Mouse (Mus musculus): ENCODE data around the gene Tbc1d5. TPM values are rescaled to one million over a fixed set of nuclear protein-coding genes. Genes with fewer than 3 reads are reported as not detected.
A peak's percentile ranks its signal among the peaks of the same experiment; 100 is the strongest.

The Tbc1d5 gene
- total RNA-seq, 4 experiments from 2014 or later, result 21.6 to 34.2 (median 27.2) TPM

- DNase-seq, result no peak
Measured at GRCm38 (mm10) chr17:50874067-50874466, 305.1 kb downstream of the Tbc1d5 start.

GRCm38 (mm10) chr17:50872600-50872999 lies 306.6 kb downstream of the Tbc1d5 start:
- DNase-seq, result no peak

GRCm38 (mm10) chr17:50867297-50867696 lies 311.9 kb downstream of the Tbc1d5 start:
- DNase-seq, result no peak

GRCm38 (mm10) chr17:50864781-50865180 lies 314.4 kb downstream of the Tbc1d5 start:
- DNase-seq, result no peak

GRCm38 (mm10) chr17:50853220-50853619 lies 325.9 kb downstream of the Tbc1d5 start:
- DNase-seq, result no peak

- no peak for DNase-seq
Measured at GRCm38 (mm10) chr17:50851382-50851781, 327.8 kb downstream of the Tbc1d5 start.

GRCm38 (mm10) chr17:50814089-50814488 lies 365.1 kb downstream of the Tbc1d5 start:
- no peak for DNase-seq

- no peak for DNase-seq
Measured at GRCm38 (mm10) chr17:50813580-50813979, 365.6 kb downstream of the Tbc1d5 start.

GRCm38 (mm10) chr17:50805631-50806030 lies 373.5 kb downstream of the Tbc1d5 start:
- DNase-seq, result no peak

- no peak for DNase-seq
Measured at GRCm38 (mm10) chr17:50803234-50803633, 375.9 kb downstream of the Tbc1d5 start.

- no peak for DNase-seq
Measured at GRCm38 (mm10) chr17:50802380-50802779, 376.8 kb downstream of the Tbc1d5 start.

- DNase-seq, result peak; percentile 42
Measured at GRCm38 (mm10) chr17:50795445-50796095, 383.6 kb downstream of the Tbc1d5 start.

GRCm38 (mm10) chr17:50791671-50792070 lies 387.5 kb downstream of the Tbc1d5 start:
- no peak for DNase-seq

GRCm38 (mm10) chr17:50788835-50789234 lies 390.3 kb downstream of the Tbc1d5 start:
- DNase-seq, result peak; percentile 19

- DNase-seq, result no peak
Measured at GRCm38 (mm10) chr17:50775247-50775646, 403.9 kb downstream of the Tbc1d5 start.

- DNase-seq, result no peak
Measured at GRCm38 (mm10) chr17:50764387-50764786, 414.8 kb downstream of the Tbc1d5 start.

GRCm38 (mm10) chr17:50763407-50763806 lies 415.7 kb downstream of the Tbc1d5 start:
- no peak for DNase-seq

GRCm38 (mm10) chr17:50762231-50762630 lies 416.9 kb downstream of the Tbc1d5 start:
- DNase-seq, result no peak

GRCm38 (mm10) chr17:50761082-50761481 lies 418.1 kb downstream of the Tbc1d5 start:
- no peak for DNase-seq

GRCm38 (mm10) chr17:50753356-50754138 lies 425.6 kb downstream of the Tbc1d5 start:
- DNase-seq, result peak; percentile 57

GRCm38 (mm10) chr17:50752753-50753152 lies 426.4 kb downstream of the Tbc1d5 start:
- no peak for DNase-seq

- no peak for DNase-seq
Measured at GRCm38 (mm10) chr17:50751911-50752310, 427.2 kb downstream of the Tbc1d5 start.

GRCm38 (mm10) chr17:50750874-50751273 lies 428.3 kb downstream of the Tbc1d5 start:
- no peak for DNase-seq

- peak; percentile 36 for DNase-seq
Measured at GRCm38 (mm10) chr17:50741386-50741785, 437.8 kb downstream of the Tbc1d5 start.

Data from adrenal gland, adult 8-10 months (tissue).